Mouse (Mus musculus): ENCODE results near the gene Kif5a. TPM values are rescaled to one million over a fixed set of nuclear protein-coding genes. Genes with fewer than 3 reads are reported as not detected.

The Kif5a gene
- total RNA-seq, 1 experiment: 6.2 TPM

DNA sequence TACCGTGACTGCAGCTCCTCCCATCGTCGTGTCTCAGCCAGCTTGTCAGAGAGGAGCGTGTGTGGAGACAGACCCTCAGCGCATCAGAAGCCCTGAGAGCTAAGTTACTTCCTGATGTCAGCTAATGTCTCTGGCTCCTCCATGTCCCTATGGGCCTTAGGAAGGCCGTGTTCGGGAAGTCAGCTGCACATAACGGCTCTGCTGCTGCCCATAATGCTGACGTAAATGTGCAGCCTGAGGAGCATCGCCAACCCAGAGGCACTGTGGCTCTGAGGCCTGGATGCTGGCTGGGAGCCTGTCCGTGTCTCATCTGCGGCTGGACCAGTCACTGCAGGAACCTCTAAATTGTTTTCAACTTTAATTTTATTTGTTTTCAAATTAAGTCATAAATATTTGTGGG, 5.9 kb upstream of the Kif5a start:
- H3K9me3 ChIP-seq (ENCODE audit: control insufficient read depth, insufficient read depth, low read depth, low read length): no peaks in the 10 kb centered on the region
- H3K4me3 ChIP-seq (ENCODE audit: insufficient read depth in 1 of 2, low read depth in 1 of 2, low read length in 2 of 2, poor library complexity in 1 of 2, severe bottlenecking in 1 of 2): no peak overlapping the region
- peaks cover 16 to 36% of the 10 kb centered on the region in 2 experiments; a peak in 3 of 4 replicates for H3K4me1 ChIP-seq (ENCODE audit: control insufficient read depth in 2 of 2, insufficient read depth in 2 of 2, low read length in 2 of 2, poor library complexity in 1 of 2)
- peaks cover 22% of the 10 kb centered on the region; the same call in 1 of the 2 replicates for H3K36me3 ChIP-seq (ENCODE audit: control insufficient read depth, insufficient read depth, low read length, poor library complexity, severe bottlenecking)
- H3K9ac ChIP-seq (ENCODE audit: insufficient read depth, low read depth, low read length, poor library complexity, severe bottlenecking): peak overlapping the region; percentile 25; the same call in 1 of the 2 replicates
- in situ Hi-C loops (cut with MboI; ENCODE audit: low sequenced_read_pairs in 2 of 2, unreplicated experiment in 2 of 2): no loop called here
- no peak overlapping the region for H3K27ac ChIP-seq (ENCODE audit: insufficient read depth, low read depth, low read length, poor library complexity, severe bottlenecking)
- no peak for TF ChIP-seq MAFK (IDR thresholded peaks at IDR 0.05; ENCODE audit: insufficient read depth, low read depth, low read length)
- TF ChIP-seq HCFC1 (IDR thresholded peaks at IDR 0.05; ENCODE audit: borderline replicate concordance, insufficient read depth, low read length): no peak
- TF ChIP-seq ZC3H11A (IDR thresholded peaks at IDR 0.05; ENCODE audit: borderline replicate concordance, low read depth, low read length): no peak
- no peak for TF ChIP-seq ZNF384 (IDR thresholded peaks at IDR 0.05; ENCODE audit: low read depth, low read length)
- no peak for TF ChIP-seq CHD2 (IDR thresholded peaks at IDR 0.05; ENCODE audit: low read depth, low read length)
- DNase-seq (ENCODE audit: low read depth, low spot score): no peak

DNA sequence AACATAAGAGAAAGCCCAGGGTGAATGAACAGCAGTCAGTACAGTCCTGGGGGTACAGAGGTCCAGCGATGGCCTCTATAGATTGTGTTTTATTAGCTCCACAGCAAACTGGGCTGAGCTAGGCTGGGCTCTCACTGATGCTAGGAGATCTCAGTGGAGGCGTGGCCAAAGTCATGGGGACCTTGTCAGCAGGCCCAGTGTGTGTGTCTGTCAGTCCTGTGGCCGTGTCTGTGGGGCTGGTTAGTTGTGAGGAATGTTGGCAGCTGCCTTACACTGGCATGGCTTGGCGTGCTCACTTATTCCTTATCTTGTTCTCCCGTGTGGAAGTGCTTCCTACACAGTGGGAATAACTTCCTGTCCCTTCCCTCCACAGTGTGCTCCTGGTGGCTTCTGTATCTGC, 5.3 kb upstream of the Kif5a start:
- Histone ChIP-seq H3K36me3 (ENCODE audit: control insufficient read depth, insufficient read depth, low read length, poor library complexity, severe bottlenecking) (peaks cover 22% of the 10 kb centered on the region; the same call in 1 of the 2 replicates), H3K9me3 (ENCODE audit: control insufficient read depth, insufficient read depth, low read depth, low read length) (no peaks in the 10 kb centered on the region), H3K27ac (ENCODE audit: insufficient read depth, low read depth, low read length, poor library complexity, severe bottlenecking) (no peak overlapping the region), H3K4me1 (ENCODE audit: control insufficient read depth in 2 of 2, insufficient read depth in 2 of 2, low read length in 2 of 2, poor library complexity in 1 of 2) (peaks cover 15 to 32% of the 10 kb centered on the region in 2 experiments), H3K9ac (ENCODE audit: insufficient read depth, low read depth, low read length, poor library complexity, severe bottlenecking) (peak overlapping the region; percentile 40; the same call in 1 of the 2 replicates), H3K4me3 (ENCODE audit: insufficient read depth in 1 of 2, low read depth in 1 of 2, low read length in 2 of 2, poor library complexity in 1 of 2, severe bottlenecking in 1 of 2) (no peak overlapping the region)
- TF ChIP-seq ZC3H11A (IDR thresholded peaks at IDR 0.05; ENCODE audit: borderline replicate concordance, low read depth, low read length): no peak
- TF ChIP-seq MAFK (IDR thresholded peaks at IDR 0.05; ENCODE audit: insufficient read depth, low read depth, low read length): no peak
- no peak for TF ChIP-seq HCFC1 (IDR thresholded peaks at IDR 0.05; ENCODE audit: borderline replicate concordance, insufficient read depth, low read length)
- TF ChIP-seq ZNF384 (IDR thresholded peaks at IDR 0.05; ENCODE audit: low read depth, low read length): no peak
- TF ChIP-seq CHD2 (IDR thresholded peaks at IDR 0.05; ENCODE audit: low read depth, low read length): no peak
- in situ Hi-C loops (cut with MboI; ENCODE audit: low sequenced_read_pairs in 2 of 2, unreplicated experiment in 2 of 2): no loop called here
- no peak for DNase-seq (ENCODE audit: low read depth, low spot score)

DNA sequence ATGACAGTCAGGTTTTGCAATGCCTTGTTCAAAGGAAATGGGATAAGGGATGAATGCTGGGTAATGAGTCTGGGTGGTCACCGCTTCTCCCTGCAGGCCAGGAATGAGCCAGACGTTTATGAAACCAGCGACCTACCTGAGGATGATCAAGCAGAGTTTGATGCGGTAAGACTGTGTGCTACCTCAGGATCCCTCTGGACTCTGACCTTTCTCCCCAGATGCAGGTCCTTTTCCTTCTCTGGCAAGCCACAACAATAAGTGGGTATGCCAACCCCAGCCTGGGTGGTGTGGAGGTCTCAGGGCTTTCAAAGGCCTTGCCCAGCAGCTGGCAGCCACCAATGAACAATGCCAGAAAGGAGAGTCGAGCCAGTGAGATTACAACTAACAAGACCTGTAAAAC, 4.2 kb upstream of the Kif5a start:
- no peak for TF ChIP-seq CHD2 (IDR thresholded peaks at IDR 0.05; ENCODE audit: low read depth, low read length)
- no peak for TF ChIP-seq MAFK (IDR thresholded peaks at IDR 0.05; ENCODE audit: insufficient read depth, low read depth, low read length)
- TF ChIP-seq ZC3H11A (IDR thresholded peaks at IDR 0.05; ENCODE audit: borderline replicate concordance, low read depth, low read length): no peak
- TF ChIP-seq HCFC1 (IDR thresholded peaks at IDR 0.05; ENCODE audit: borderline replicate concordance, insufficient read depth, low read length): no peak
- no peak for TF ChIP-seq ZNF384 (IDR thresholded peaks at IDR 0.05; ENCODE audit: low read depth, low read length)
- Histone ChIP-seq H3K9me3 (ENCODE audit: control insufficient read depth, insufficient read depth, low read depth, low read length) (no peaks in the 10 kb centered on the region), H3K4me1 (ENCODE audit: control insufficient read depth in 2 of 2, insufficient read depth in 2 of 2, low read length in 2 of 2, poor library complexity in 1 of 2) (peaks cover 13 to 29% of the 10 kb centered on the region in 2 experiments), H3K27ac (ENCODE audit: insufficient read depth, low read depth, low read length, poor library complexity, severe bottlenecking) (no peak overlapping the region), H3K4me3 (ENCODE audit: insufficient read depth in 1 of 2, low read depth in 1 of 2, low read length in 2 of 2, poor library complexity in 1 of 2, severe bottlenecking in 1 of 2) (peak overlapping the region; percentile 79 to 85), H3K9ac (ENCODE audit: insufficient read depth, low read depth, low read length, poor library complexity, severe bottlenecking) (peak overlapping the region; percentile 90; the same call in 1 of the 2 replicates), H3K36me3 (ENCODE audit: control insufficient read depth, insufficient read depth, low read length, poor library complexity, severe bottlenecking) (peaks cover 18% of the 10 kb centered on the region; the same call in 1 of the 2 replicates)
- in situ Hi-C loops (cut with MboI; ENCODE audit: low sequenced_read_pairs in 2 of 2, unreplicated experiment in 2 of 2): no loop called here
- no peak for DNase-seq (ENCODE audit: low read depth, low spot score)

DNA sequence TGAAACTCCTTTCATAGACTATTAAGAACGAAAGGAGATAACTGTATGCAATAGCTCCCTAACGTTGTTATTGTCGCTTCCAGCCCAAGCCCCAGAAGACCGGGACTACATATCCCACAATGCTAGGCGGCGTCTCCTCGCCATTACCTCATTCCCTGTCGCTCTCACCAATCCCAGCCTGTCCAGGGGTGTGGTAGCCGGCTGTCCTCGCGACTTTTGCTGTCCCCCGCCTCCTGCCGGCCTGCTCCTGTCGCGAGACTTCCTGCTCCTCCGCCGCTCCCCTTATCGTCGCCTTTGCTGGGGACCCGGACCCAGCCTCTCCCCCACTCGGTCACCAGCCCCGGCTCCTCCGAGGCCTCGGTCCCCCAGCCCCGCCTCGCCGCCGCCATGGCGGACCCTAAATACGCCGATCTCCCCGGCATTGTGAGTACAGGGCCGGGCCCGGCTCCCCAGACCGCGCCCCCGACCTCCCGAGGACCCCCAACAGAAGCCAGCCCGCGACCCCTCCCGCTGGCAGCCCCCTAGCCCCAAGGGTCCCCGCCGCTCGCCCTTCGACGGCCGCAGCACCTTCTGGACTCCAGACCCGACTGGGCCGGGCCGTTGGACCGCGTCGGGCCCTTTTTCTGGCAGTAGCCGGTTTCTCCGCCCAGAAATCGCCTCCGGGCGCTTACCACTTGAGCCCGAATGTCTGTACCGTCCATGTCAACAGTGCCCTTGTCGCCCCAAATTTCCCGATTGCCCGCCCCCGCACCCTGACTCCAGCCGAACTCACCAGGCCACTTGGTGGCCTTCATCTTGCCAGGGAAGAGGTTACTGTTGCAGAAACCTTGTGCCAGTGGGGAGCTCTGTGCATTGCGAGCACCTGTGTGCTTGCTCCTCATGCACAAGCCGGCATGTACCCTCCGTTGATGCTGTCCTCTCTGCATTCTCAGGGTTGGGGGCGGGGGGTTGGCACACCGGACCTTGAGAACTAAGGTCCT, 3.3 kb upstream of the Kif5a start, which contains the start of gene Dctn2:
TSS of gene Dctn2 (plus strand) at position 257 of the 980 bp plus-strand sequence.
- peak within 1 kb of the TSS; percentile 28 for H3K27ac ChIP-seq (ENCODE audit: insufficient read depth, low read depth, low read length, poor library complexity, severe bottlenecking)

More for the DNA sequence above, 3.3 kb upstream of the Kif5a start, which contains the start of gene Dctn2:
- Histone ChIP-seq H3K4me1 (ENCODE audit: control insufficient read depth in 2 of 2, insufficient read depth in 2 of 2, low read length in 2 of 2, poor library complexity in 1 of 2) (peaks cover 13 to 34% of the 10 kb centered on the region in 2 experiments), H3K4me3 (ENCODE audit: insufficient read depth in 1 of 2, low read depth in 1 of 2, low read length in 2 of 2, poor library complexity in 1 of 2, severe bottlenecking in 1 of 2) (peak within 1 kb of the TSS; percentile 79 to 85), H3K9ac (ENCODE audit: insufficient read depth, low read depth, low read length, poor library complexity, severe bottlenecking) (peak within 1 kb of the TSS; percentile 90), H3K9me3 (ENCODE audit: control insufficient read depth, insufficient read depth, low read depth, low read length) (no peaks in the 10 kb centered on the region), H3K36me3 (ENCODE audit: control insufficient read depth, insufficient read depth, low read length, poor library complexity, severe bottlenecking) (peaks cover 12% of the 10 kb centered on the region; the same call in 1 of the 2 replicates)
- DNase-seq (ENCODE audit: low read depth, low spot score): peak; percentile 90
- TF ChIP-seq ZC3H11A (IDR thresholded peaks at IDR 0.05; ENCODE audit: borderline replicate concordance, low read depth, low read length) (no peak), MAFK (IDR thresholded peaks at IDR 0.05; ENCODE audit: insufficient read depth, low read depth, low read length) (no peak), HCFC1 (IDR thresholded peaks at IDR 0.05; ENCODE audit: borderline replicate concordance, insufficient read depth, low read length) (peak; percentile 91), CHD2 (IDR thresholded peaks at IDR 0.05; ENCODE audit: low read depth, low read length) (peak; percentile 96)
- in situ Hi-C loops (cut with MboI; ENCODE audit: low sequenced_read_pairs in 2 of 2, unreplicated experiment in 2 of 2): no loop called here

Data from ES-E14 (cell line).